Mouse (Mus musculus): ENCODE results near the gene Eif2b3.

- TF ChIP-seq POLR2A (IDR thresholded peaks at IDR 0.05; ENCODE audit: insufficient read length, low read depth) (no peak), REST (IDR thresholded peaks at IDR 0.05; ENCODE audit: insufficient read depth, insufficient read length) (no peak), MAX (IDR thresholded peaks at IDR 0.05; ENCODE audit: low read depth) (no peak), POLR2AphosphoS2 (IDR thresholded peaks at IDR 0.05; ENCODE audit: insufficient read length, low read depth) (no peak), TCF12 (IDR thresholded peaks at IDR 0.05; ENCODE audit: insufficient read depth, poor library complexity, severe bottlenecking) (no peak), SRF (IDR thresholded peaks at IDR 0.05; ENCODE audit: control insufficient read depth, insufficient read length, low read depth) (no peak), CEBPB (IDR thresholded peaks at IDR 0.05; ENCODE audit: insufficient read depth, poor library complexity, severe bottlenecking) (no peak), E2F4 (IDR thresholded peaks at IDR 0.05; ENCODE audit: insufficient read depth) (no peak), USF1 (IDR thresholded peaks at IDR 0.05; ENCODE audit: low read depth) (no peak)
Observed at GRCm38 (mm10) chr4:117017738-117018137, 1.5 kb upstream of the Eif2b3 start.
